Mouse (Mus musculus) limb, embryonic 13.5 days (tissue): Measurements from ENCODE around the gene Kctd20. TPM values are rescaled to one million over a fixed set of nuclear protein-coding genes. Genes with fewer than 3 reads are reported as not detected.
A peak's percentile ranks its signal among the peaks of the same experiment; 100 is the strongest.

ENCODE experiments used
- ATAC-seq: fragments of 200-750 bp; cut with Nextera tagmentation; 2 replicates; pipeline ENCODE4 v1.8.0; 2017; ENCODE audit warnings: low read depth, moderate number of reproducible peaks, moderate TSS enrichment; ENCODE audit not compliant: low FRiP score
- H3K27ac ChIP-seq: fragments of 300-500 bp; sonication (generic); 2 replicates; pipeline ENCODE4 v1.5.1; 2015; ENCODE audit warnings: inconsistent platforms, mild to moderate bottlenecking, moderate library complexity
- H3K27me3 ChIP-seq: fragments of 300-500 bp; sonication (generic); 2 replicates; pipeline ENCODE4 v1.6.1; 2015; ENCODE audit warnings: mild to moderate bottlenecking, inconsistent platforms
- H3K36me3 ChIP-seq: fragments of 300-500 bp; sonication (generic); 2 replicates; pipeline ENCODE4 v1.6.1; 2015; ENCODE audit warnings: inconsistent platforms, mild to moderate bottlenecking, moderate library complexity
- H3K4me1 ChIP-seq: fragments of 300-500 bp; sonication (generic); 2 replicates; pipeline ENCODE4 v1.6.1; 2015; ENCODE audit warnings: inconsistent platforms
- H3K4me2 ChIP-seq: fragments of 300-500 bp; sonication (generic); replicated peaks from 2 replicates; pipeline ENCODE4 v1.6.1; 2015; ENCODE audit warnings: inconsistent platforms, mild to moderate bottlenecking, moderate library complexity
- H3K4me3 ChIP-seq: fragments of 300-500 bp; sonication (generic); 2 replicates; pipeline ENCODE4 v1.5.1; 2015; ENCODE audit warnings: moderate library complexity, mild to moderate bottlenecking, inconsistent platforms
- H3K9ac ChIP-seq: fragments of 300-500 bp; sonication (generic); 2 replicates; pipeline ENCODE4 v1.6.1; 2015; ENCODE audit warnings: mild to moderate bottlenecking, inconsistent platforms
- H3K9me3 ChIP-seq: fragments of 300-500 bp; sonication (generic); 2 replicates; pipeline ENCODE4 v1.6.1; 2016; ENCODE audit warnings: inconsistent platforms
- whole genome bisulfite sequencing: fragments of 180-500 bp; shearing (Covaris S2); methylation state at CpG from one replicate; pipeline ENCODE4 v1.1.7; 2015; 5-methylcytosine and 5-hydroxymethylcytosine counted together
- polyA plus RNA-seq: library from polyadenylated mRNA; unstranded; fragments of >200 nt; fragmentation: Nextera tagmentation; extraction: Ambion mirVana; gene quantifications from 2 replicates; pipeline ENCODE4 v1.2.1, GENCODE M21; 2015

The Kctd20 gene
- polyA plus RNA-seq, 1 experiment from 2014 or later: 120 TPM

- H3K4me2 ChIP-seq: no peak overlapping the region
- no peaks in the 10 kb centered on the region for H3K4me1 ChIP-seq
- no peaks in the 10 kb centered on the region for H3K27me3 ChIP-seq
- ATAC-seq: no peak
- peaks cover 83% of the 10 kb centered on the region for H3K36me3 ChIP-seq
- H3K27ac ChIP-seq: no peak overlapping the region
- no peak overlapping the region for H3K9ac ChIP-seq
- H3K9me3 ChIP-seq: no peaks in the 10 kb centered on the region
- no peak overlapping the region for H3K4me3 ChIP-seq
- 90% methylated on average over 10 of the region's 10 CpGs for WGBS
Measured at GRCm38 (mm10) chr17:28961596-28961995, 9.8 kb downstream of the Kctd20 start.

DNA sequence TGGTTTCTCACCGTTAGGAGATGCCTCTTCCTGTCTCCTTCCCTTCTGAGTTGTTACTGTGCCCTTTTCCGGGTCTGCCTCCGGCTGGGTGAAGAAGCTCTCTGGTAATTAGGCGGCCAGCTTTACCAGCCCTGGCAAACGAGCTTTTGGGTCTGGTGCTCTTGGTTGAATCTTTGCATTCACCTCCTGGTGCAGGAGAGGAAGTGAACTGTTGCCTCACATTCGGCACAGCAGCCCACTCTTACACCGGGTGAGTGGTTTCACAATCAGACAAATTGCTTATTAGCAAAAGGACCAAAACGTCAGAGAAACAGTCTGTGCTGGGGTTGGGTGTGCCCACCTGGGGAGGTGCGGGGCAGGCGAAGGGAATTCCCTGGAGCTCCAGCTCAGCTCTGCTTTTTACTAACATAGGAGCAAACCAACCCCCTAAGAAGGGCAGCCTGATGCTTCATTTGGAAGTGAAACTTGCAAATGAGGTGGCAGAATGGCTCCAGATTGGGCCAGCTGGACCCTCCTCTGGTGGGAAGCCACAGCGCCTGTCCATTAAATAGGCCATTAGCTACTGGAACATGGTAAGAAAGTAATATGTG is 15.4 kb downstream of the Kctd20 start:
- ATAC-seq: no peak
- Histone ChIP-seq H3K27ac (no peak overlapping the region; the same call in 1 of the 2 replicates), H3K27me3 (no peaks in the 10 kb centered on the region), H3K4me2 (no peak overlapping the region), H3K36me3 (peaks cover 100% of the 10 kb centered on the region), H3K4me3 (no peak overlapping the region), H3K4me1 (no peaks in the 10 kb centered on the region), H3K9ac (no peak overlapping the region), H3K9me3 (no peaks in the 10 kb centered on the region)
- 74% methylated on average over 11 of the region's 11 CpGs for WGBS

DNA sequence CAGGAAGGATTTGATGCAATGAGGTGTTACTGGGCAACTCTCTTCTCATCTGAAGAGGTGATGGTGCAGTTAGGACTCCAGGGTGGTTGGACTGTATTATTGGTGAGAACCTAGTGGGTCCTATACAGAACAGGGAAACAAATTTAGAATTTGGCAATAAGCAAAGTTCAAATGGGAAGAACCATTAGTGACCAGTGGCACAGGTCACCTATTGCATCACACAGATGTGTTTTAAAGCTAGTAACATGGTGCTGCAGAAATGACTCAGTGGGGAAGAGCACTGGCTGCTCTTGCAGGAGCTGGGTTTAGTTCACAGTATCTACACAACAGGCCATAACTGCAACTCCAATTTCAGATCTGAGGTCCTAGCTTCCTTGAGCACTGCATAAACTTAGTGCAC is 18.4 kb downstream of the Kctd20 start:
- ATAC-seq: no peak
- peaks cover 99% of the 10 kb centered on the region for H3K36me3 ChIP-seq
- H3K4me1 ChIP-seq: no peaks in the 10 kb centered on the region
- H3K9me3 ChIP-seq: no peaks in the 10 kb centered on the region
- H3K4me2 ChIP-seq: no peak overlapping the region
- no peak overlapping the region for H3K27ac ChIP-seq
- H3K9ac ChIP-seq: no peak overlapping the region
- H3K4me3 ChIP-seq: no peak overlapping the region
- no peaks in the 10 kb centered on the region for H3K27me3 ChIP-seq

- H3K36me3 ChIP-seq: peaks cover 88% of the 10 kb centered on the region
- H3K4me1 ChIP-seq: no peaks in the 10 kb centered on the region
- no peak overlapping the region for H3K4me3 ChIP-seq
- no peaks in the 10 kb centered on the region for H3K27me3 ChIP-seq
- 93% methylated on average over 4 of the region's 4 CpGs for WGBS
- ATAC-seq: no peak
- no peak overlapping the region for H3K4me2 ChIP-seq
- H3K9ac ChIP-seq: no peak overlapping the region
- no peak overlapping the region for H3K27ac ChIP-seq
- H3K9me3 ChIP-seq: no peaks in the 10 kb centered on the region
Measured at GRCm38 (mm10) chr17:28979091-28979490, 27.3 kb downstream of the Kctd20 start.

GRCm38 (mm10) chr17:28981081-28981480 is 29.3 kb downstream of the Kctd20 start:
- peaks cover 88% of the 10 kb centered on the region for H3K36me3 ChIP-seq
- H3K9ac ChIP-seq: no peak overlapping the region
- no peak overlapping the region for H3K4me3 ChIP-seq
- no peak for ATAC-seq
- no peaks in the 10 kb centered on the region for H3K27me3 ChIP-seq
- no peaks in the 10 kb centered on the region for H3K4me1 ChIP-seq
- no peak overlapping the region for H3K27ac ChIP-seq
- 71% methylated on average over 4 of the region's 4 CpGs for WGBS
- H3K4me2 ChIP-seq: no peak overlapping the region
- H3K9me3 ChIP-seq: no peaks in the 10 kb centered on the region

DNA sequence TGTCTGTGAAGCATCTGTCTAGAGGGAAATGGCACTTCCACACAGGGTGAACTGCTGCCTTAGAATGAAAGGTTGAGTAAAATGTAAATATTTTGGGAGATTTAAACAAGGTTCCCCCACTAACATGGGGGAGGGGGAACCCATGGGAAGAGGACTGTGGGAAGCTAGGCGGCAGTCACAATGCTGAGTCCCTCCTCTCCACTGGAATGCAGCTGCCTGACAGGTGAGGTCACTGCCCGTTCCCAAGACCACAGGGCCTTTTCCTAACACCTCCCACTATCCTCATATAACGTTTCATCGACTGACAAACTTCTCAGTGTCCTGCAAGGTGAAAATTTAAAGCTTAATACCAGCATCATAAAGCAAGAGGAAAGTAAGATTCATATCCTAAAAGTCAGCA is 30.8 kb downstream of the Kctd20 start:
- Histone ChIP-seq H3K4me2 (no peak overlapping the region), H3K36me3 (peaks cover 88% of the 10 kb centered on the region), H3K27me3 (no peaks in the 10 kb centered on the region), H3K27ac (no peak overlapping the region), H3K4me3 (no peak overlapping the region), H3K4me1 (no peaks in the 10 kb centered on the region), H3K9ac (no peak overlapping the region), H3K9me3 (no peaks in the 10 kb centered on the region)
- WGBS: 42% methylated on average over 4 of the region's 4 CpGs
- no peak for ATAC-seq

DNA sequence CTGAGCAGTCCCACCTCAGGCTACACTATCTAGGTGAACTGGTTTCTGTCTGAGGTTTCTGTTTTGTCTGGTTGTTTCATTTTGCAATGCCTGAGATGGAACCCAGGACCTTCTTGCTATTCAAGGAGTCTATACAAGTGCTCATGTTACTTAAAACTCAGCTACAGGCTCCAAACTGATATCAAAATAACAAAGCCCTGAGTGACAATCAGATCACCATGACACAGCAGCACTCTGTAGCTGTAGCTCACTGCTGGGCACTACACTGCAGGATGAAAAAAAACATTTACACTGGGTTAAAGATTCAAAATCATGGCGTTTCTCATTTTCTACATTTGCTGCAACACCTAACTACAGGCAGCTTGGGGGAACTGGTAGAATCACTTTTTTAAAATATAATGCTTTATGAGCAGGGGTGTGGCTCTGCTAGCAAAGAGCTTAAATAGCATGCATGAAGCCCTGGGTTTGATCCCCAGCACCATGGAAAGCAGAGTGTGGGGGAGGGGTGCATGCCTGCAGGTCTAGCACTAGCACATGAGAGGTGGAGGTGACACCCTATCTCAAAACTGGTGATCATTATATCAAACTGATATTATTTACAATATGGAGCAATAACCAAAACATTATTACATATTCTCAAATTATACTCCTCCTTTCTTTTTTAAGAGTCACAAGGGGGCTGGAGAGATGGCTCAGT is 33.1 kb downstream of the Kctd20 start:
- Histone ChIP-seq H3K9me3 (no peaks in the 10 kb centered on the region), H3K36me3 (peaks cover 89% of the 10 kb centered on the region), H3K27me3 (no peaks in the 10 kb centered on the region), H3K27ac (no peak overlapping the region), H3K4me3 (no peak overlapping the region), H3K4me2 (no peak overlapping the region), H3K4me1 (no peaks in the 10 kb centered on the region), H3K9ac (no peak overlapping the region)
- 87% methylated on average over 1 of the region's 1 CpGs for WGBS
- no peak for ATAC-seq

DNA sequence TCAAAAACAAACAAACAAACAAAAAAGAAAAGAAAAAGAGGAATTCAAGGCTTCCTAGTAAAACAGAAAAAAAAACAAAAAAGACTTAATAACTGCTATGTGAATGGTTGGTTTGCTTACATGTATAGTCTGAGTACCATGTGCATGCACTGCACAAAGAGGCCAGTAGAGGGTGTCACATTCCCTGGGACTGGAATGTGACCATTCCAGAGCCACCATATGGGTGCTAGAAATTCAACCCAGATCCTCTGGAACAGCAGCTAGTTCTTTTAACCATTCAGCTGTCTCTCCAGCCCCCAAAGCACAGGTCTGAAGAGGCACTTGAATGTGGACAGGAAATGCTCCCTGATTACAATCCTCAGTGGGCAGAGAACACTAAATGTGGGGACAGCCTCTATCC is 35.1 kb downstream of the Kctd20 start:
- H3K27ac ChIP-seq: no peak overlapping the region
- no peak overlapping the region for H3K4me3 ChIP-seq
- peaks cover 93% of the 10 kb centered on the region for H3K36me3 ChIP-seq
- ATAC-seq: no peak
- no peaks in the 10 kb centered on the region for H3K27me3 ChIP-seq
- H3K4me2 ChIP-seq: no peak overlapping the region
- H3K9ac ChIP-seq: no peak overlapping the region
- H3K9me3 ChIP-seq: no peaks in the 10 kb centered on the region
- no peaks in the 10 kb centered on the region for H3K4me1 ChIP-seq

GRCm38 (mm10) chr17:28987713-28988112 is 36.0 kb downstream of the Kctd20 start:
- Histone ChIP-seq H3K4me1 (no peaks in the 10 kb centered on the region), H3K4me2 (no peak overlapping the region), H3K27ac (no peak overlapping the region), H3K9ac (no peak overlapping the region), H3K36me3 (peaks cover 87% of the 10 kb centered on the region), H3K27me3 (no peaks in the 10 kb centered on the region), H3K9me3 (no peaks in the 10 kb centered on the region), H3K4me3 (no peak overlapping the region)
- WGBS: 75% methylated on average over 4 of the region's 4 CpGs
- ATAC-seq: no peak

DNA sequence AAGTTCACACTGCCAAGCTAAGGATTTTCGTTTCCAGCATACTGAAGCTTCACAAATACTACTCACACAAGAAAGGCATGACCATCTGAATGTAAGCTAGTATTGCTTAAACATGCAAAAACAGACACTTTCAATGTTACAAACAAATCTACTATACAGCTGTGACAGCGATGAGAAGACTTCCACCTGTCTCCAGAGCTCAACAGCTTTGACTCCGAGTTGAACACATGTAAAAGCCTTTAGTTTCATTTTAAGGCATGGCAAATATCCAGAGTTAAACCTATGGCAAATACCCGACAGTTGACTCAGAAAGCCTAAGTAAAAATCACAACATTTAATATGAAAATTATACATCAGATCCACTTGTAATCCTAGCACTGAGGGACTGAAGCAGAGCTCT is 36.5 kb downstream of the Kctd20 start:
- H3K9me3 ChIP-seq: no peaks in the 10 kb centered on the region
- ATAC-seq: no peak
- H3K27ac ChIP-seq: no peak overlapping the region
- no peak overlapping the region for H3K9ac ChIP-seq
- no peaks in the 10 kb centered on the region for H3K27me3 ChIP-seq
- WGBS: 86% methylated on average over 4 of the region's 4 CpGs
- no peak overlapping the region for H3K4me2 ChIP-seq
- H3K36me3 ChIP-seq: peaks cover 85% of the 10 kb centered on the region
- H3K4me3 ChIP-seq: no peak overlapping the region
- no peaks in the 10 kb centered on the region for H3K4me1 ChIP-seq

GRCm38 (mm10) chr17:28988996-28989395 is 37.2 kb downstream of the Kctd20 start:
- Histone ChIP-seq H3K9ac (no peak overlapping the region), H3K4me2 (no peak overlapping the region), H3K36me3 (peaks cover 79% of the 10 kb centered on the region), H3K4me3 (no peak overlapping the region), H3K27me3 (no peaks in the 10 kb centered on the region), H3K9me3 (no peaks in the 10 kb centered on the region), H3K27ac (no peak overlapping the region), H3K4me1 (no peaks in the 10 kb centered on the region)
- ATAC-seq: no peak
- WGBS: 81% methylated on average over 3 of the region's 3 CpGs

DNA sequence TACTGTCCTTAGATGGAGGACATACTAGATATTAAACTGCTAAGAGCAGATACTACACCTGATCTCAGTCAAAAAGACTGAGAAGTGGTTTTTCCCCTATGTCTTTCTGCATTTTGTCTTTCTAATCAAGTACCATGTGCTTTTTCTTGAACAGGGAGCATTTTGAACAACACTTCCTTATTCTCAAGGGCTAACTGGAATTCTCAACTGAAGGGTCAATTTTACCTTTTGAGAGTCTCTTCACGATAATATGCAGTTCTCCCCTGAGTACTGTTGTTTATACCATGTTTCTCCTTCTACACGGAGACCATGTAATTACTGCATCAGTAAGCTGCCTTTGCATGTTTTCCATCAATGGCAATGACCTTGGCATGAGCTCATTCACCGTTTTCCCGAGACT is 38.3 kb downstream of the Kctd20 start:
- no peak overlapping the region for H3K4me2 ChIP-seq
- no peak for ATAC-seq
- H3K27me3 ChIP-seq: no peaks in the 10 kb centered on the region
- H3K9ac ChIP-seq: no peak overlapping the region
- no peaks in the 10 kb centered on the region for H3K9me3 ChIP-seq
- H3K27ac ChIP-seq: no peak overlapping the region
- no peaks in the 10 kb centered on the region for H3K4me1 ChIP-seq
- H3K4me3 ChIP-seq: no peak overlapping the region
- WGBS: 84% methylated on average over 4 of the region's 4 CpGs
- peaks cover 76% of the 10 kb centered on the region for H3K36me3 ChIP-seq

DNA sequence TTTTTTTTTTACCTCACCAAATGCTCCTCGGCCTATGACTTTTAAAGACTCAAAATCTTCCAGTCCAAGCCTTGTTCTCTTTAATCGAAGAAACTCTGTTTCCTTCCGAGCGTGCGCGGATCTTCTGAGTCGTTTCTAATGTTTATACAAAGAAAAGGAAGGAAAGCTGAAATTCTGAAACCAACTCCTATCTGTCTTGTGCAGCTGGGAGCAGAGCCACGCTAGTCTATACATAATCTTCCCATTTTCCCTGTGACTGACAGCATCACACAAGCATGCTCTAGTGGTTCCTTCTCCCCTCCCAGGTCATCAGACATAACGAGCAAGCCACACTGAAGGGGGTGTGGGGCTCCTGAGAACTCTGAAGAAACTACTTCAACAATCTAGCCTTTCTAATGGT is 39.5 kb downstream of the Kctd20 start:
- WGBS: 91% methylated on average over 9 of the region's 9 CpGs
- Histone ChIP-seq H3K27ac (no peak overlapping the region), H3K4me1 (no peaks in the 10 kb centered on the region), H3K27me3 (no peaks in the 10 kb centered on the region), H3K9ac (0 out of 2 replicates have a peak overlapping the region, but pooled peaks have one; percentile 1), H3K4me3 (no peak overlapping the region), H3K9me3 (no peaks in the 10 kb centered on the region), H3K36me3 (peaks cover 69% of the 10 kb centered on the region), H3K4me2 (no peak overlapping the region)
- no peak for ATAC-seq
